Mouse (Mus musculus) liver, postnatal 0 days (tissue): ENCODE results near the gene Tph1.

ENCODE experiments used
- CTCF ChIP-seq: sonication (generic); IDR thresholded peaks from 2 replicates; pipeline ENCODE4 v1.5.1; 2016; ENCODE audit warnings: antibody characterized with exemption, low read depth
- EP300 ChIP-seq: IDR thresholded peaks from 2 replicates; pipeline ENCODE4 v1.6.1; 2016; ENCODE audit warnings: antibody characterized with exemption, low read depth, mild to moderate bottlenecking

DNA sequence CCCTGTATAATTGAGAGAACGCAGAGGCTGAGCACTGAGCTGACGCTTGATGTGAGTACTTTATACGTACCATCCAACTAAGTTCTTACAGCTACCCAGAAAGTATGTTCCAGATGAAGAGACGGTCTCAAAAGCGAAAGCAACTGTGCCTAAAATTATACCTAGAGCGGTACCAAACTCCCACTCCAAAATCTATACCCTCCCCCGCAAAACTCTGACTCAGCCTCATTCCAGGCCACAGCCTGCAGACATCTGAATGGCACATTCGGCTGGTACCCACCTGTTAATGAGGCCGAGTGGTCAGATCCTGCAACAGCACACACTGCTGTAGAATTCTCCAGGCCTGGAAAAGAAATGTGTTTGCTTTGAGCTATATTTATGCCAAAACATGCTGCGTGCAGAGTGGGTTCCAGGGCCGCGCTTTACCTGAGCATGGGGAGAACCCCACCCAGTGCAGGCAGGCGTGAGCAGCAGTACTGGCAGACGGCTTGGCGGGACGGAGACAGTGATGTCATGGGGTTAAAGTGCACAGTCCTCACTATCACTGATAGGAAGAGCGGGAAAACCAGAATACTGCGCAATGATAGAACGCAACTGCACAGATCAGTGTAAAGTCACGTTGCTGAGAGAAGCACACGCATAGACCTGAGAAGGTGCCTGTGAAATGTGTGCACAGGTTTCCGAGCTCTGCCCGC, 53.8 kb downstream of the Tph1 start:
- no peak for TF ChIP-seq CTCF
- no peak for TF ChIP-seq EP300
